Mouse (Mus musculus): ENCODE results near the gene Tenm2. TPM values are rescaled to one million over a fixed set of nuclear protein-coding genes. Genes with fewer than 3 reads are reported as not detected.

Gene Tenm2
- polyA plus RNA-seq, 1 experiment from 2014 or later = 1.5 TPM

- no peak overlapping the region for H3K4me2 ChIP-seq (ENCODE audit: low read depth, low read length)
- no peak overlapping the region for H3K9ac ChIP-seq (replicated peaks; ENCODE audit: low read length)
- no peak for DNase-seq (ENCODE audit: low spot score)
- no peaks in the 10 kb centered on the region for H3K9me3 ChIP-seq (replicated peaks; ENCODE audit: control insufficient read depth, low read length)
- H3K4me1 ChIP-seq (ENCODE audit: control insufficient read depth, insufficient read depth, low read length) = no peaks in the 10 kb centered on the region; the same call in 1 of the 2 replicates
- H3K27ac ChIP-seq (replicated peaks; ENCODE audit: low read depth, low read length) = no peak overlapping the region
- no peak overlapping the region for H3K4me3 ChIP-seq (ENCODE audit: low read depth, low read length)
- H3K36me3 ChIP-seq (replicated peaks; ENCODE audit: control insufficient read depth, insufficient read depth, low read depth, low read length) = no peaks in the 10 kb centered on the region
- no peak for ATAC-seq (replicated peaks; ENCODE audit: insufficient number of reproducible peaks, low FRiP score, low TSS enrichment, low read depth)
- 57% methylated on average over 2 of the region's 2 CpGs for WGBS
- no peaks in the 10 kb centered on the region for H3K27me3 ChIP-seq (ENCODE audit: control insufficient read depth, insufficient read depth, low read length)
Observed at GRCm38 (mm10) chr11:35963554-35963953, 1272.2 kb downstream of the Tenm2 start.

- Histone ChIP-seq H3K9ac (replicated peaks; ENCODE audit: low read length) (no peak overlapping the region), H3K4me3 (ENCODE audit: low read depth, low read length) (no peak overlapping the region), H3K27me3 (ENCODE audit: control insufficient read depth, insufficient read depth, low read length) (no peaks in the 10 kb centered on the region), H3K9me3 (replicated peaks; ENCODE audit: control insufficient read depth, low read length) (no peaks in the 10 kb centered on the region), H3K36me3 (replicated peaks; ENCODE audit: control insufficient read depth, insufficient read depth, low read depth, low read length) (no peaks in the 10 kb centered on the region), H3K4me2 (ENCODE audit: low read depth, low read length) (no peak overlapping the region), H3K27ac (replicated peaks; ENCODE audit: low read depth, low read length) (no peak overlapping the region), H3K4me1 (ENCODE audit: control insufficient read depth, insufficient read depth, low read length) (no peaks in the 10 kb centered on the region; the same call in 1 of the 2 replicates)
- ATAC-seq (replicated peaks; ENCODE audit: insufficient number of reproducible peaks, low FRiP score, low TSS enrichment, low read depth) = no peak
- no peak for DNase-seq (ENCODE audit: low spot score)
- WGBS = 96% methylated on average over 2 of the region's 2 CpGs
Observed at GRCm38 (mm10) chr11:35962431-35962830, 1273.3 kb downstream of the Tenm2 start.

- WGBS = 89% methylated on average over 3 of the region's 3 CpGs
- Histone ChIP-seq H3K9ac (replicated peaks; ENCODE audit: low read length) (no peak overlapping the region), H3K4me3 (ENCODE audit: low read depth, low read length) (no peak overlapping the region), H3K27me3 (ENCODE audit: control insufficient read depth, insufficient read depth, low read length) (no peaks in the 10 kb centered on the region), H3K4me2 (ENCODE audit: low read depth, low read length) (no peak overlapping the region), H3K27ac (replicated peaks; ENCODE audit: low read depth, low read length) (no peak overlapping the region), H3K36me3 (replicated peaks; ENCODE audit: control insufficient read depth, insufficient read depth, low read depth, low read length) (no peaks in the 10 kb centered on the region), H3K4me1 (ENCODE audit: control insufficient read depth, insufficient read depth, low read length) (no peaks in the 10 kb centered on the region; the same call in 1 of the 2 replicates), H3K9me3 (replicated peaks; ENCODE audit: control insufficient read depth, low read length) (no peaks in the 10 kb centered on the region)
- DNase-seq (ENCODE audit: low spot score) = no peak
- no peak for ATAC-seq (replicated peaks; ENCODE audit: insufficient number of reproducible peaks, low FRiP score, low TSS enrichment, low read depth)
Observed at GRCm38 (mm10) chr11:35959270-35959669, 1276.5 kb downstream of the Tenm2 start.
